Mouse (Mus musculus) MEL (cell line): ENCODE data around the gene Sema3c. TPM values are rescaled to one million over a fixed set of nuclear protein-coding genes. Genes with fewer than 3 reads are reported as not detected.

Experiments
- DNase-seq: peaks from one replicate; pipeline ENCODE4 v3.0.0; 2011; ENCODE audit warnings: low read depth, low spot score
- H3K27ac ChIP-seq: 2 replicates; pipeline ENCODE4 v1.5.1; 2012; ENCODE audit warnings: low read depth, mild to moderate bottlenecking, control low read depth, low read length, moderate library complexity; ENCODE audit not compliant: control insufficient read depth
- H3K27me3 ChIP-seq, 2 experiments: fragments of 150-350 bp in 1 of 2; sonication (generic) in 1 of 2; 2 replicates each; pipeline ENCODE4 v1.6.1; 2012; ENCODE audit warnings: low read length in 2 of 2, mild to moderate bottlenecking in 2 of 2, improper control_type of control experiment in 1 of 2, moderate library complexity in 1 of 2; ENCODE audit not compliant: insufficient read depth in 2 of 2, control insufficient read depth in 1 of 2
- H3K36me3 ChIP-seq, 2 experiments: 2 replicates each; pipeline ENCODE4 v1.6.1; 2012 to 2014; ENCODE audit warnings: low read length in 2 of 2, improper control_type of control experiment in 1 of 2, inconsistent platforms in 1 of 2, mild to moderate bottlenecking in 1 of 2; ENCODE audit not compliant: insufficient read depth in 2 of 2, control insufficient read depth in 1 of 2
- H3K4me1 ChIP-seq, 2 experiments: fragments of 150-350 bp in 1 of 2; sonication (generic) in 1 of 2; 2 replicates each; pipeline ENCODE4 v1.6.1; 2012; ENCODE audit warnings: low read length in 2 of 2, improper control_type of control experiment in 1 of 2, mild to moderate bottlenecking in 1 of 2; ENCODE audit not compliant: insufficient read depth in 2 of 2, control insufficient read depth in 1 of 2
- H3K4me3 ChIP-seq, 2 experiments: fragments of 150-350 bp in 1 of 2; sonication (generic) in 1 of 2; 2 replicates each; pipeline ENCODE4 v1.5.1; 2012; ENCODE audit warnings: low read depth in 2 of 2, low read length in 2 of 2, mild to moderate bottlenecking in 2 of 2, moderate library complexity in 2 of 2, control low read depth in 1 of 2, improper control_type of control experiment in 1 of 2; ENCODE audit not compliant: control insufficient read depth in 1 of 2, insufficient read depth in 1 of 2
- H3K79me2 ChIP-seq: 2 replicates; pipeline ENCODE4 v1.6.1; 2012; ENCODE audit warnings: mild to moderate bottlenecking, low read length, moderate library complexity; ENCODE audit not compliant: control insufficient read depth, poor library complexity, insufficient read depth
- H3K9ac ChIP-seq: 2 replicates; pipeline ENCODE4 v1.6.1; 2012; ENCODE audit warnings: low read depth, mild to moderate bottlenecking, control low read depth, low read length, moderate library complexity; ENCODE audit not compliant: control insufficient read depth, poor library complexity, severe bottlenecking
- H3K9me3 ChIP-seq: fragments of 150-350 bp; sonication (generic); replicated peaks from 2 replicates; pipeline ENCODE4 v1.6.1; 2012; ENCODE audit warnings: mild to moderate bottlenecking, low read length, improper control_type of control experiment, moderate library complexity; ENCODE audit not compliant: insufficient read depth
- BHLHE40 ChIP-seq: IDR thresholded peaks from 2 replicates; pipeline ENCODE4 v1.6.1; 2012; ENCODE audit warnings: low read depth, mild to moderate bottlenecking, inconsistent platforms, low read length, improper control_type of control experiment, borderline replicate concordance
- CHD1 ChIP-seq: IDR thresholded peaks from 2 replicates; pipeline ENCODE4 v1.6.1; 2012; ENCODE audit warnings: low read depth, mild to moderate bottlenecking, inconsistent platforms, low read length, improper control_type of control experiment
- CHD2 ChIP-seq: IDR thresholded peaks from 2 replicates; pipeline ENCODE4 v1.6.1; 2011; ENCODE audit warnings: low read length, improper control_type of control experiment
- CTCF ChIP-seq, 3 experiments: IDR thresholded peaks in 2 of 3; conservative IDR thresholded peaks in 1 of 3; 2 replicates each; pipeline ENCODE4 v1.5.1; 2011 to 2012; ENCODE audit warnings: low read length in 3 of 3, low read depth in 2 of 3, mild to moderate bottlenecking in 2 of 3, improper control_type of control experiment in 1 of 3, inconsistent platforms in 1 of 3, mixed read lengths in 1 of 3, moderate library complexity in 1 of 3; ENCODE audit not compliant: control insufficient read depth in 1 of 3, insufficient read depth in 1 of 3, poor library complexity in 1 of 3, severe bottlenecking in 1 of 3
- E2F4 ChIP-seq: IDR thresholded peaks from 2 replicates; pipeline ENCODE4 v1.6.1; 2011; ENCODE audit warnings: low read depth, low read length, improper control_type of control experiment, borderline replicate concordance
- ELF1 ChIP-seq: IDR thresholded peaks from 2 replicates; pipeline ENCODE4 v1.6.1; 2014; ENCODE audit warnings: low read depth, mild to moderate bottlenecking, inconsistent platforms, low read length, improper control_type of control experiment, moderate library complexity
- GABPA ChIP-seq: IDR thresholded peaks from 2 replicates; pipeline ENCODE4 v1.6.1; 2012; ENCODE audit warnings: low read depth, mild to moderate bottlenecking, inconsistent platforms, low read length, improper control_type of control experiment, moderate library complexity
- MAZ ChIP-seq: IDR thresholded peaks from 2 replicates; pipeline ENCODE4 v1.6.1; 2012; ENCODE audit warnings: low read depth, mild to moderate bottlenecking, inconsistent platforms, low read length, improper control_type of control experiment
- MXI1 ChIP-seq: IDR thresholded peaks from 2 replicates; pipeline ENCODE4 v1.6.1; 2011; ENCODE audit warnings: mild to moderate bottlenecking, low read depth, low read length, improper control_type of control experiment
- NRF1 ChIP-seq: IDR thresholded peaks from 2 replicates; pipeline ENCODE4 v1.6.1; 2014; ENCODE audit warnings: low read depth, mild to moderate bottlenecking, inconsistent platforms, low read length, improper control_type of control experiment, moderate library complexity; ENCODE audit not compliant: poor library complexity, insufficient read depth, severe bottlenecking
- POLR2AphosphoS2 ChIP-seq: IDR thresholded peaks from 2 replicates; pipeline ENCODE4 v1.6.1; 2011; ENCODE audit warnings: low read length, improper control_type of control experiment
- RCOR1 ChIP-seq: IDR thresholded peaks from 2 replicates; pipeline ENCODE4 v1.6.1; 2012; ENCODE audit warnings: low read depth, mild to moderate bottlenecking, inconsistent platforms, low read length, improper control_type of control experiment
- SIN3A ChIP-seq: IDR thresholded peaks from 2 replicates; pipeline ENCODE4 v1.6.1; 2012; ENCODE audit warnings: low read length, improper control_type of control experiment, inconsistent platforms
- TBP ChIP-seq: IDR thresholded peaks from 2 replicates; pipeline ENCODE4 v1.8.0; 2011; ENCODE audit warnings: low read depth, low read length, improper control_type of control experiment
- UBTF ChIP-seq: IDR thresholded peaks from 2 replicates; pipeline ENCODE4 v1.6.1; 2012; ENCODE audit warnings: low read depth, mild to moderate bottlenecking, inconsistent platforms, low read length, improper control_type of control experiment, moderate library complexity, borderline replicate concordance; ENCODE audit not compliant: insufficient read depth
- USF2 ChIP-seq, 2 experiments: IDR thresholded peaks; 2 replicates each; pipeline ENCODE4 v1.6.1; 2011 to 2012; ENCODE audit warnings: improper control_type of control experiment in 2 of 2, low read length in 2 of 2, borderline replicate concordance in 1 of 2, inconsistent platforms in 1 of 2, low read depth in 1 of 2, mild to moderate bottlenecking in 1 of 2; ENCODE audit not compliant: insufficient read depth in 1 of 2
- ZC3H11A ChIP-seq: IDR thresholded peaks from 2 replicates; pipeline ENCODE4 v1.6.1; 2012; ENCODE audit warnings: low read depth, mild to moderate bottlenecking, inconsistent platforms, low read length, improper control_type of control experiment
- ZKSCAN1 ChIP-seq: IDR thresholded peaks from 2 replicates; pipeline ENCODE4 v1.6.1; 2012; ENCODE audit warnings: low read depth, mild to moderate bottlenecking, inconsistent platforms, low read length, improper control_type of control experiment, moderate library complexity
- ZNF384 ChIP-seq: IDR thresholded peaks from 2 replicates; pipeline ENCODE4 v1.6.1; 2012; ENCODE audit warnings: low read depth, mild to moderate bottlenecking, inconsistent platforms, low read length, improper control_type of control experiment
- polyA plus RNA-seq, 2 experiments: library from polyadenylated mRNA; stranded (reverse) in 1 of 2; unstranded in 1 of 2; fragments of >175 nt in 1 of 2; fragments of >200 nt in 1 of 2; gene quantifications; 2 replicates each; pipeline versions ENCODE4 v1.2.1 to v1.2.4; 2012; ENCODE audit warnings: low replicate concordance in 2 of 2, low read depth in 1 of 2; ENCODE audit not compliant: insufficient read length in 2 of 2, insufficient read depth in 1 of 2, missing spikeins in 1 of 2
- total RNA-seq: library from RNA; depleted of rRNA; stranded (reverse); fragments of 300-350 nt; gene quantifications from 2 replicates; pipeline ENCODE4 v1.2.3, GENCODE M21; 2012

The Sema3c gene
- total and polyA plus RNA-seq, 3 experiments = not detected

DNA sequence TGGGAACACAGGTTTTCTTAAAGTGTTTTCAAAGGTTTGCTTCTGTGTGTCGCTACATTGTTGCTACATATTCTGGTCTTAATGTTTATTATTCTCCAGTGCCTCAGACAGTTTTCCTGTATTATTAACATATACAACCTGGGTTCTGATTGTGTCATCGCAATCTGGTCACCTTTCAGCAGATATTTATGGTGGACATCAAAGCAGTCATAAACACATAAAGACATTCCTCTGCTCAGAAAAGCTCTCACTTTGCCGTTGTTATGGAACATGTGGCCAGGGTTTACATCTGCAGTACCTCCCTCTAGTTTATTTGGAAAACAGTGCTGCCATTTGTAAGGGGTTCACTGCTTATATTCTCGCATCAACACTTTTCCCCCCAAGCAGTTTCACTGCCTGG lies 27.6 kb downstream of the Sema3c start:
- no peaks in the 10 kb centered on the region for H3K36me3 ChIP-seq
- DNase-seq = no peak
- H3K27ac ChIP-seq = no peak overlapping the region
- no peaks in the 10 kb centered on the region; the same call in 1 of the 2 replicates for H3K79me2 ChIP-seq
- no peak overlapping the region for H3K4me3 ChIP-seq
- no peaks in the 10 kb centered on the region for H3K27me3 ChIP-seq
- no peaks in the 10 kb centered on the region for H3K4me1 ChIP-seq
- TF ChIP-seq POLR2AphosphoS2 (no peak), NRF1 (no peak), ZKSCAN1 (no peak), CHD2 (no peak), GABPA (no peak), UBTF (no peak), SIN3A (no peak), MAZ (no peak), CHD1 (no peak), ELF1 (no peak), E2F4 (no peak), ZNF384 (no peak)
- no peak overlapping the region for H3K9ac ChIP-seq
- H3K9me3 ChIP-seq = no peaks in the 10 kb centered on the region

DNA sequence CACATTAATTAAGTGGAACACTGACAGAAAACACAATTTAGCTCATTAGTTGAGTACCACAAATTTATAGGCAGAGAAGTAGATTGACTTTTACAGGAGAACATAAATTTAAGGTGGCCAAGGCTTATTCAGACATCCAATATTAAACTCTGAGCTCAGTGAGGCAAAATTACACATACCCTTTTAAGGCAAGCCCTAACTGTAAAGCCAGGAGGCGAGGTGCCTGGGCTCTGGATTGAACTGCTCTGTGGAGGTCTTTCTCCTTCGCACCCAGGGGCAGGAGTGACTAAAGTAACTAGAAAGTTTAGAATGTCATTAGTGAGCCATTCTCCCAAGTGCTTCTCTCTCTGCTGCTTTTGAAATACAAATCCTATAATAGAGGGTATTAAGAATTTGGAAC lies 46.5 kb downstream of the Sema3c start:
- DNase-seq = no peak
- TF ChIP-seq BHLHE40 (no peak), MAZ (no peak), CTCF (IDR thresholded peaks at IDR 0.05 in 2 of 3, conservative IDR thresholded peaks at IDR 0.05 in 1 of 3; ENCODE audit: control insufficient read depth in 1 of 3, insufficient read depth in 1 of 3, low read depth in 2 of 3, low read length in 3 of 3, poor library complexity in 1 of 3, severe bottlenecking in 1 of 3) (no peak), TBP (no peak), UBTF (no peak), MXI1 (no peak), ZC3H11A (no peak), USF2 (IDR thresholded peaks at IDR 0.05; ENCODE audit: borderline replicate concordance in 1 of 2, insufficient read depth in 1 of 2, low read depth in 1 of 2, low read length in 2 of 2) (no peak), RCOR1 (no peak)
- H3K27ac ChIP-seq = no peak overlapping the region
- no peak overlapping the region for H3K9ac ChIP-seq
- no peaks in the 10 kb centered on the region for H3K36me3 ChIP-seq
- no peaks in the 10 kb centered on the region for H3K4me1 ChIP-seq
- no peaks in the 10 kb centered on the region for H3K27me3 ChIP-seq
- no peak overlapping the region for H3K4me3 ChIP-seq
- H3K9me3 ChIP-seq = no peaks in the 10 kb centered on the region
- no peaks in the 10 kb centered on the region for H3K79me2 ChIP-seq
